Mouse (Mus musculus): ENCODE results near the gene Ctc1.

- TF ChIP-seq CTCF (IDR thresholded peaks at IDR 0.05; ENCODE audit: low read depth) (no peak), EP300 (IDR thresholded peaks at IDR 0.05; ENCODE audit: low read depth) (no peak)
Observed at GRCm38 (mm10) chr11:69072234-69072633, 56.5 kb downstream of the Ctc1 start.
